Mouse (Mus musculus) naive thymus-derived CD4-positive, alpha-beta T cell, adult 2 months (primary cell): Measurements from ENCODE around the gene Wdr95.

Experiments
- DNase-seq: peaks from one replicate; pipeline ENCODE4 v3.0.0-alpha.2; 2011; ENCODE audit warnings: low read depth

The Wdr95 gene

GRCm38 (mm10) chr5:149623815-149624675, 95.6 kb downstream of the Wdr95 start:
- DNase-seq, result peak; percentile 13

- DNase-seq, result peak; percentile 12
Measured at GRCm38 (mm10) chr5:149625547-149625946, 97.1 kb downstream of the Wdr95 start.

GRCm38 (mm10) chr5:149634409-149635035, 106.0 kb downstream of the Wdr95 start:
- DNase-seq, result peak; percentile 21

- no peak for DNase-seq
Measured at GRCm38 (mm10) chr5:149635556-149635955, 107.1 kb downstream of the Wdr95 start.

GRCm38 (mm10) chr5:149636075-149636920, 107.8 kb downstream of the Wdr95 start, which contains the start of gene Hsph1:
TSS of gene Hsph1 (minus strand) at chr5:149636376.
- DNase-seq, result peak; percentile 98

GRCm38 (mm10) chr5:149637306-149637705, 108.8 kb downstream of the Wdr95 start:
- peak; percentile 4 for DNase-seq

GRCm38 (mm10) chr5:149641277-149641892, 112.9 kb downstream of the Wdr95 start:
- no peak for DNase-seq

GRCm38 (mm10) chr5:149642366-149642765, 113.9 kb downstream of the Wdr95 start:
- DNase-seq, result no peak

GRCm38 (mm10) chr5:149642783-149643509, 114.5 kb downstream of the Wdr95 start:
- DNase-seq, result no peak

GRCm38 (mm10) chr5:149647367-149648115, 119.1 kb downstream of the Wdr95 start:
- no peak for DNase-seq

- no peak for DNase-seq
Measured at GRCm38 (mm10) chr5:149648196-149648595, 119.7 kb downstream of the Wdr95 start.

GRCm38 (mm10) chr5:149648895-149649406, 120.5 kb downstream of the Wdr95 start:
- no peak for DNase-seq

GRCm38 (mm10) chr5:149649499-149650178, 121.2 kb downstream of the Wdr95 start:
- no peak for DNase-seq

- no peak for DNase-seq
Measured at GRCm38 (mm10) chr5:149650179-149650553, 121.7 kb downstream of the Wdr95 start.

GRCm38 (mm10) chr5:149655636-149656035, 127.2 kb downstream of the Wdr95 start:
- DNase-seq, result no peak

- DNase-seq, result no peak
Measured at GRCm38 (mm10) chr5:149658022-149658421, 129.5 kb downstream of the Wdr95 start.

- DNase-seq, result no peak
Measured at GRCm38 (mm10) chr5:149658741-149659413, 130.4 kb downstream of the Wdr95 start.

GRCm38 (mm10) chr5:149659414-149659780, 130.9 kb downstream of the Wdr95 start:
- DNase-seq, result no peak

GRCm38 (mm10) chr5:149661428-149661827, 132.9 kb downstream of the Wdr95 start:
- no peak for DNase-seq
